Mouse (Mus musculus) frontal cortex, postnatal 14 days (tissue): ENCODE measurements at regions not wholly inside any gene's neighbourhood (a gene's known extent, or its start where the extent isn't known, plus 50 kb on each side); places are given as distances from the start of the nearest gene placed in this dataset.

Experiments used
- DNase-seq, 2 experiments: peaks; one replicate each; pipeline ENCODE4 v3.0.0; 2022; ENCODE audit warnings: low spot score in 2 of 2

DNA sequence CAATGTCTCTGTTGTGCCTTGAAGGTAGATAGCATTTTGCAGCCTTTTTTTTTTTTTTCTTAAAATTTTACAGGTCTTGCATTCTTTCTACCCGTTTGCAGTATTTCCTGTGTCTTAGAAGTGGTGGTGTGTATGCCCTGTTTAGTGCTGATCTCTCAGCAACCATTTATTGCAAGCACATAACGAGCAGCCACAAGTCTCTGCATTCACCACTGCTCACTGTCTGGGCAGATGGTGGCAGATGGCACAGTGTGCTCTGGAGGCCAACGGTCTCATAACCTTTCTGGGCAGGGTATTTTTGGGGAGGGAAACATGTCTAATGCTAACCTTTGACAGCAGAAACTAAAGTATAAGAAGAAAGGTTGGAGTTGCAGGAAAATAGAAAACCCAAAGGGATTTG lies 266.1 kb upstream of the Ptger4 start:
- no peak for DNase-seq

DNA sequence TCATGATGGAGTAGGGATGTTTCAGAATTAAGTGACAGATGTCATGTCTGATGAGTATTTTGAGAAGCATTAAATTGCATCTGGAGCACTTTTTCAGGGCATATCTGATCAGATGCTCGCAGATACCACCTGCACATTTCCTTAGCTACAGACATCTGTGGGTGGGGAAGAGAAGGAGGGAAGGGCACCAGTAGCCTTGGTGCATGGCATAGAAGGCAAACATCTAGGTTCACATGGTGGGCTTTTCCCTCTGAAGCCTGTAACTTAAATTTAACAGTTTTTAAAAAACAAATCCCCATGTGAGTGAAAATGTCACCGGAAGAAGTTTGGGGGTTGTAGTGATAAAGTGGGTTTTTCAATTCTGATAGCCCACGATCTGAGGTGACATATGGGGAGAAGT lies 267.1 kb upstream of the Ptger4 start:
- DNase-seq: no peak

DNA sequence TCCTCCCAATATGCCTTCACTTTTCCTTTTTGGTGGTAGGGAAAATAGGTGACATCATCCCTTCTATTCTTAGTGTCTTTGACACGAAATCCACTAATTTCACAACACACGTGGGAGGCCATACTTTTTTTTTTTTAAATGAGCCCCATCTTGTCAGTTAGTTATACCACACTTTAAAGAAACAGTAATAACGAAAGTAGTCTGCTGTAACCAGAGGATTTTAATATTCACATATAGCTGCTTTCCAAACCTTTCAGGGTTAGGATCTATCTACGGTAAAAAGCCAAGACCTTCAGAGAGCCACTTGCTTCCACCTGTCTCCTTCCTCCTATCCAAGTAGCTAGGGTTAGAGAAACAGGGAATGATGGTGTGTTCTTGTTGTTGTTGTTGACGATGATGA lies 268.6 kb upstream of the Ptger4 start:
- DNase-seq: no peak

DNA sequence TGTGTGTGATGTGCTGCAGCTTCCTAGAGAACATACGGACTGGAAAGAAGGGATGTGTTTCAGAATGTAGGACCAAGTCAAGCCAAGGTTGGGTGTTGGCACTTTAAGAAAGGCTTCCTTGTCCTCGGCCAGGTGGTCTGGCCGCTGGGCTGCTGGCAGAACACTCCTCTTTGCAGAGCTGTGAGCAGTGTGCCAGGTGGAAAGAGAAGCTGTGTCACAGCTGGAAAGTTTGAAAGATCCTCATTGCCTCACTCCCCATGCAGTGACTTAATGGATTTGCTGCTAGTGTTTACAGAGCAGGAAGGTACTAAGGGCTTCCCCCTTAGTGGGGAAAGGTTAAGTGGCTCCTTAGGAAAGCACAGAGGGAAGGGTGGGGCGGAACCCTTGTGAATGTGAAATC lies 269.2 kb upstream of the Ptger4 start:
- no peak for DNase-seq

DNA sequence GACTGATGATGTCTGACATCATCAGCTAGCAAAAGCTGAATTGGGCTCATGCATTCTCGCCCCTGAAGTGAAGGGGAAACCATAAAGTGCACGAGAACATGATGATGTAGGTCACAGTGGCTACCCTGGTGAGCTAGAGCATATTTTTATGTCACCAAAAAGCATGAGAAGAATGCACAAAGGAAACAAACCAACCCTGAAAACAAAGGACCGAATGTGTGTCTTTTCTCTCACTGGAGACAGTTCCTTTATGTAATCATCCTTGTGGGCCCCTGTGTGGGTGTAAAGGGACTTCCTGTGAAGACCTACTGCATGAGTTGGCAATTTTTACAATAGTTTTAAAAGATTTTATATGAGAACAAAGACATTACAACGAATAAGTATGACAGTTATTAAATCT lies 270.2 kb upstream of the Ptger4 start:
- no peak for DNase-seq

DNA sequence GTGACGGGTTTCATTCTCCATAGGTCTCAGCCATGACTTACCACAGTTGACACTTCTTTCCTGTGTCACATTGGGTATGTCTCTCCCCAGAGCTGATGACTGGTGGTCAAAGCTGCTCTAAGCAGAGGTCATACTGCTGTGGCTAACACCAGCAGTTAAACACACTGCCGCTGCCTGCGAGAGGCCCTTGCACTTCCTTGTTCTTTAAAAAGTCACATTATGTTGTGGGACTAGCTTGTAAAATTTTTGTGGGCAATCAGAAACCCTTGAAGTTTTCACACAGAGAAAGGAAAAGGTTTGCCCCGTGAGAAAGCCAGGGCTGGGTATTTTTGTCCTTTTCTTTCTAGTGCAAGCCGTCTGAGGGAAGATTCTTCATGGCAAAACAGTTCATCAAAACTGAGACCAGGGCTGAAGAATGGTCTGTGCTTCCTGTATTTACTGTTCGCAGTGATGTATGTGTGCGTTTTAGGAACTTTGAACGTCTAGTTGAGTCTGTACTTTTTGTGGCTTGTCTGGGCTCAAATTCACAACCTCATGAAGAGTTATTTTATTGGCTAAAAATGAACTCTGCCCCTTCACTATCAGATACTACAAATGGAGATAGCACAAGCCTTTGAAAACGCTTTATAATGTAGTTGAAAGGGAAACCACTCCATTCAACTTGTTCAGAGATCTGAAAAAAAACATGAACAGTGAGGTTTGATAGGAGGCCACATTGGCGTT lies 273.4 kb upstream of the Ptger4 start:
- DNase-seq: no peak

DNA sequence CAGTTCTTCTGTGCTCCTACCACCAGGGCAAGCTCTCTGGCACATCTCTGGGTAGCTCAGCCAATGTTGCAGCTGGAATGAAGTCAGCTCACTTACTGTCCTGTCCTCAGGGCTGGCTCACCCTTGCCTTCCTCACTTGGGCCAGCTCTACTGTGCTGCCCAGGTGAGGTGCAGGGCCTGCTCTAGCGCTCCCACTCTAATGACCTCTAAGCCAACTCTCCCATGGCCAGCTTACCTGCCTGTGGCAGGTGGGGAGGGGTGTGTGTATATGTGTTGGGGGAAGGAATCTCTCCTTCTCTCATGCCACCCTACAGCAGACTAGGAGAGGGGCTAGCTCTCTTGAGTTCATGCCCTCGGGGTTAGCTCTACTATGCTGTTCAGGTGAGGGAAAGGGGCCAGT lies 275.6 kb upstream of the Ptger4 start:
- DNase-seq: no peak

DNA sequence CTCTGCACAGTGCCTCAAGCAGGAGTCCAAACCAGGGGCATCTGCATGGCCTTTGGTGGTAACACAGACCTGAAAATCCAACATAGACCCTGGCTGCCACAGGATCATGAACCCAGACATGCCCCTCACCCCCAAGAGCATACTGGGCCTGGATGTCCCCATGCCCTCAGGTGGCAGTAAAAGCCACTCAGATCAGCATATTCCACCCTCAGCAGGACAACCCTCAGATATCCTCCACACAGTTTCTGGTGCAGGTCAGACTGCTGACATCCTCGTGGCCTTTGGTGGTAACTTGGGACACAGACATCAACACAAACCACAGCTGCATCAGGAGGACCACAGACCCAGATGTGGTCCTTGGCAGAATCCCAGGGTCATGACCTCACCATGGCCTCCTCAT lies 276.0 kb upstream of the Ptger4 start:
- no peak for DNase-seq

DNA sequence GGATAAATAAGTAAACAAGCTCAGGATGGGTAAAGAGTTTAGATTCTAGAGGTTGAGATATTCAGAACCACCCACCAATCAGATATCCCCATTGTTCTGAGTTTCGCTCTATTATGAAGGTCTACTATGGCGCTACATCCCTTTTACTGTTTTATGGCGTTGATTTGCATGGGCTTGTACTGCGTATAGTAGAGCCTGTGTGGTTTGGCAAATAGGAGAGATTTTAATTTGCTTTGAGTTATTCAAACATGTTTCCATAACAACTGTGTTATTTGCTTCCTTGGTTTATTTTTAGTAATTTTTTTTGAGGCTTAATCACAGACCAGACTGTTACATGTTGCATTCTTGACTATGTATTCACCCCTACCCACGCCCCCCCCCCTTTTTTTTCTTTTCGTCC lies 284.6 kb upstream of the Ptger4 start:
- DNase-seq: no peak

DNA sequence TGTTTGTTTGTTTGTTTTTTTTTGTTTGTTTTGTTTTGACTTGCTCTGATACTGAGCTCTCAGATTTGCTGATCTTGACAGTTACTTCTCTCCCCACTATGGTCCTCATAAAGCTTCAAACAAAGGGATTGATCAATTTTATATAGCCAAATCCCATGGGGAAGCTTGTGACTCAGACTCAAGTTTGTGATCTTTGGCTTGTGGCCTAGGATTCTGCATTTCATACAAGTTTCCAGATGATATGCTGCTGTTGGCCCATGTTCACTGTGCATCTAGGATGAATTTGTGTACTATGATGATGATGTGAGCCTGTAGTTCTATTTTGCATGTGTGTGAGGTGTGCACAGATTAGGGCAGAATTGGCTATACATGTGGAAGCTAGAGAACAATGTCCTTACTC lies 289.7 kb upstream of the Ptger4 start:
- no peak for DNase-seq

DNA sequence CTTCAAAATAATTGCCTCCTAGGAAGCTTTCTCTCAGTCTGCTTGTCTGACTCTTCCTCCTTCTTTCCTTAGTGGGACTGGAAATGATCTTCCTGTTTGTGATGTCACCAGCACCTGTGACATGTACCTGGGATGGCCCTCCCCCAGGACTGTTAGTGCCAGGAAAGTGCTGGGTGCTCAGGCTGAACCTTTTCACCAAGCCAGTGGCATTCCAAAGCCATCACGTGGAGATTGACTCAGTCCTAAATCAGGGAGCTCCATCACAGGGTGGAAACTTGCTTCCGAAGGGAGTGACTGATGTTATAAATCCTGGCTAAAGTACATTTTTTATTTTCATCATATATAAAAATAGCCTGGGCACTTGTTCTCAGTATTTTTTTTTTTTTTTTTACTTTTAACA lies 293.4 kb upstream of the Ptger4 start:
- no peak for DNase-seq

DNA sequence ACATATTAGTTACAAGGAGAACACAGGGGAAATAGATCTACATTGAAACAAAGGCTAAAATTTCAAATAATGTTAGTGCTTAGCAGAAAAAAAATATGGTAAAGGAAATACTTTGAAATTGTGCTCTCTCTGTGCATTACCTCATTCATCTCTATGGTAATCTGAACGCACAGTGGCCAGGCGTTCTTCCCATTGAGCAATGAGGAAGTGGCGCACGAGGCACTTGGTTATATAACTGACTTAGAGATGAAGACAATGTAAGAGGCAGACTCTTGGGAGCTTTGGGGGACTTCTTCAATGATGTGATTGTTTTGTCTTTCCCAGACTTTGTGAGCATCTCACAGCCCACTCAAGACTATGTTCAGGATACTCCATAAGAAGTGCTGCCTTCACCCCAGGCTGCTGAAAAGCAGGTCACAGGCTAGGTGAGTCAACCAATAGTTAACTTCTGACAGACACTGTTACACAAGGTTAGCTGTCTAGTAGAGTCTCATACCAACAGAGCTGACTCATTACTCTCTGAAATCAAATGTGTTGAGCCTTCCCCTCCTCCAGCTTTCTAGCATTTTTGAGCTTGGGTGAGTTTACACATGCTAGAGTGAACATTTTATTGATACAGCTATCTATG lies 295.4 kb upstream of the Ptger4 start:
- no peak for DNase-seq

DNA sequence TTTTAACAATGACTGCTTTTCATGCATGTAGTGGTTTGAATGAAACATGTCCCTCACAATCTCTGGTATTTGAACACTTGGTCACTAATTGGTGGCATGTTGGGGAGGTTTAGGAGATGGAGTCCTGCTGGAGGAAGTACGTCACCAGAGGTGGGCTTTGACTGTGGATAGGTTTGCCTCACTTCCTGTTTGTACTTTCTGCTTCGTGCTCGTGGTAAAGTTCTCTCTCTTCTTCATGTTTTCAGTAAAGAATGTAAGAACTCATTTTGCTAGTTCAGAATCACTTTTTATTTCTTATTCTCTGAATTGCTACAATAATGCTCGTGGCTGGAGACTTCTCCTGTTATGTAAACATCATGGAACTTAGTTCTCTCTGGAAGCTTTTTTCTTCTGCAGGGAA lies 310.5 kb upstream of the Ptger4 start:
- no peak for DNase-seq

DNA sequence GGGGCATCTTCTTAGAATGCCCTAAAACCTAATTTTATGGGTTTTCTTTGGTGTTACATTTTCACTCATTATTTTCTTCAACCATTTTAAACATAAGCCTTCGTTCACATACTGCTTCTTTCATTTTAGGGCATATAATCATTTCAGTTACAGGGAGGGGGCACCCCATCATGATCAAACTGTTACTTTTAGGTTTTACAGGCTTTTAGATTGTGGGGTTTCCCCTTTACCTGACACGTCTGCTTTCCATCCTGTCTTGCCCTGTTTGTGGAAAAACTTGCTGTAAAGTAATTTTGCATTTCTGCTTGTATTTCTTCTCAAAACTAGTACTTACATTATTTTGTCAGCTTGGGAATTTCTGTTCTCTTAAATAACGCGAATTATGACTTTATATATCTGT lies 310.9 kb upstream of the Ptger4 start:
- no peak for DNase-seq

DNA sequence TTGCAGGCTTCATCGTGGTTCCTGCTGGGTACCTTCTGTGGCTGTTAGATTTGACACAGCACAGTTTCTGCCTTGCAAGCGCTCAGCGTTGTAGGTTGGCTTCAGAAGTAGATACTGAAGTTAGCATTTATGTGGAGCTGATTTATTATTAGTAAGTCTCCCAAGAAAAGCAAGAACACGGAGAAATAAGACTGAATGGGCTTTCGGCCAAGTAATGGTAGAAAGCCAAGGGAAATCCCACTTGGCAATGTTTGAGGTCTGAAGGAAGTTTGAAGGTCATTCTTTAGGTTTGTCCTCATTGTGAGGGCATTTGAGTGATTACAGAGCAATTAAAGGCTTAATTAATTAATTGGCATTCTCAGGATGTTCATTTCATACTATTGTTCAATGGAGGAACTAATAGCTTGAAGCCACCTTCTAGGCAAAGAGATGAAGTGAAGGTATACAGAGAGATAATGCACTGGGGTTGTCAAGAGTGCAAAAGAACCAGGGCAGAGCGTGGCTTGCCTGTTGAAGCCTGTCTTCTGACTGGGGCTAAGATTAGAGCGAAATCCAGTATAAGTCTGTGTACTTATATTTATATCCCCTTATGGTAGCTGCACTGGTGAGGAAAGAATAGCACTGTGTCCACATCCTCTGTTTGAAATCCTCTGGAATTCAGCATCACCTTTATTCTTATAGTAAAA lies 311.5 kb upstream of the Ptger4 start:
- DNase-seq: no peak

DNA sequence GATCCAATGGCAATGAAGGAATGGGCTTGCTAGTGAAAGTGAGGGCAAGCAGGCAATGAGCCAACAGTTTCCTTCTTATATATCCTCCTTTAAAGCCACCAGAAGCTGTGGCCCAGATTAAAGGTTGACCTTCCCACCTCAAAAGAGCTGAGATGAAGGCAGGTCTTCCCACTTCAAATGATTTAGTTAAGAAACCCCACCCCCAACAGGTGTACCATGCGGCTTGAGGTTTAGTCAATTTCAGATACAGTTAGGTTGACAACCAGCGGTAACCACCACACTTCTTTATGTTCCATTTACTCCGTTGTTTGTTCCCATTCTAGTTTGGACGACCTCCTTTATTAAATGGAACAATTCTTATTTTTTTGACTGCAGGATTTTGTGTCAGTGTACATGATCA lies 317.8 kb upstream of the Ptger4 start:
- DNase-seq: no peak

DNA sequence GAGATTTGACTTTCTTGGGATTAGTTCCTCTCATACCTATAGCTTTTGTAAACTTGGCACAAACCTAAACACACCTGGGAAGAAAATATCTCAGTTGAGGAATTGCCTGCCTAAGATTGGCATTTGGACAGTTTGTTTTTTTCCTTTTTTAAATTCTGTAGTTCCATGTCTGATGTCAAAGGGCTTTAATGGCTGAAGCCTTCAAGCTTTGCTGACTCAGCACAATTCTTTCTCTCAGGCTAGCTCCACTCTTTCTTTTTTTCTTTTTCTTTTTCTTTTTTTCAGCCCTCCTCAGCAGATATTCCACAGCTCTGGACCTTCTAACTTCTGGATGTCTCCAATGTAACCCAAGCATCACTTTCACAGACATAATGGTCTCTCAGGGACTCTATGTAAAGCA lies 330.4 kb upstream of the Ptger4 start:
- DNase-seq: no peak

DNA sequence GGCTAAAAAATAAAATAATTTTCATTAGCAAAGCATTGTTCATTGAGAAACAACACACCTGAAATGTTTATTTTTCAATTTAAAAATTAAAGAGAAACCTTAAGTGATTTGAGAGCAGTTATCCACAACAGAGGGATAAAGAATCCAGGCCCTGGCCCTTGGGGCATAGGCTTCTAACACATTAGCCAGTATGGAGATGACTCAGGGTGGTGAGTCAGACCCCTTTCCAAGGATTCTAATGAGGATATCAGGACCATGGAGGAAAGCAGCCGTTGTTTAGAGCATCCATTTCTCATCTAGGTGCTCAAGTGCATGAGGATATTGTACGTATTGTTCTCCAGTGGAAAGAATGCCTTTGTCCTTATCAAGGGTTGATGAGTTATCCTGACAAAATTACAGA lies 335.6 kb upstream of the Ptger4 start:
- DNase-seq: no peak

DNA sequence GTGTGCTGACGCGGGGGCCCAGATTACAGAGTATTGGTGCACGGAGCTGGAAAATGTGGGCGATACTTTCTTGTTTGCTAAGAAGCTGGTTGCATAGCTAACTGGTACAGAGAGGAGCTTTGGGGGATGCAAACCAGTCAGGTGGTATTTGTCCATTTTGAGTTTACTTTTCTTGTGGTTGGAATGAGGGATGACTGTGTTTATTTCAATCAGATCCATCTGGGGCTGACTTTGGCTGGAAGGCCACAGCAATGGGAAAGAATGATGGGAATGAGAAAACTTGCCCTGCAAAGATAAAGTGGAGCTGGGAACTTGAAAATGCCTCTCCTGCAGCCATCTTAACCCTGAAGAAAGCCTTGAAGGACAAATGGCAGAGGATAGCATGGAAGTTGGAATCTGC lies 336.4 kb upstream of the Ptger4 start:
- DNase-seq: no peak

DNA sequence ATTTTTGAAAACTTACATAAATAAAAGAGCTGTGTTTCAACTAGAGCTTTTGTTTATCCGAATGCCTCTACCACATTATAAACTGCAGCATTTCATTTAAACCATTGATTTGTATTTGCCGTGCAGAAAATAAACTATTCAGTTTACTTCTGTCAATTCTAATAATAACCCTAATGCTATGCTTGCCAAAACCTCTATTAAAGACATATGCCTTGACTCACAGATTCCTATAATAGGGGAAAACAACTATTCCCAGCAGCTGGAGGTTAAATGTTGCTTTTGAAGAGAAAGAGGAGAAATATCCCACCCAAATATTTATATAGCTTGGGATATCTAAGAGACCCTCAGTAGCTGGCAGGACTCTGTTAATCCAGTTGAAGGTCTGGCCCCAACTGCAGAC lies 340.4 kb upstream of the Ptger4 start:
- DNase-seq: no peak

DNA sequence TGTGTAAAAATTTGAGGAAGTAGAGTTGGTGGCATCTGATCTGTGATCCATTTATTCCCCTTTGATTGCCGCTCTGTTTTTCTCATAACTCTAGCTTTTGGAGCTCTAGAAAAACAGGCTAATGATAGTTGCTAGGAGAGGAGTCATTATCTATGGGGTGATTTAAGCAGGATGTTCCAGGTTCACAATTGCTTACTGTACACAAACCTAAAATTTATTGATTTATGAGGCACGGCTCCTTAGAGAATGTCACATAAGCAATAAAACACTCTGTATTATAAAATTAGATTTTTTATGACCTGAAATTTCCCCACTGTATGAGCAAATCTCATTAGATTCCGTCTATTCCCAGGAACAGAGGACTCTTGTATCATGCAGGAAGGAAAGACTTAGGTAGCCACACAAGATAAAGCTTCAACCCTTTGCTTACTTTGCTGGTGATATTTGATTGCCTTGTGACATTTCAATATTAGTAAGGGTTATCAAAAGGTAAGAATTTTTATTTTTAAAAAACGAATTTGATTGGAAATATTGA lies 360.8 kb upstream of the Ptger4 start:
- DNase-seq: no peak

DNA sequence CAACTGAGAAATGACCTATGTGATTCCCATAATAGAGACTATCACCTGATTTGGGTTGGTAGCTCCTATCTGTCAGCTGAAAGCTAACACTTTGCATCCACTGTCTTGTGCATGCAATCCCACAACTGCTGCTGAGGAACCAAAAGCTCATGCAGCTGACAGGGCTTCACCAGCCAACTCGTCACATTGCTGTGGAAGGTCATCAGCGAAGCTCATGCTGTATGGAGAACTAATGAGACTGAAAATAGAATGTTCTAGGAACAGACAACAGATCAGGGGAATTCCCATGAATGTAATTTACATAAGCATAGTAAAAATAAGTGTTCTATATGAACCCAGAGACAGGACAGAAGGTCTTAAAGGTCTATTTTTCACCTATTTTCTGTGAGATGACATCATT lies 363.5 kb upstream of the Ptger4 start:
- no peak for DNase-seq

DNA sequence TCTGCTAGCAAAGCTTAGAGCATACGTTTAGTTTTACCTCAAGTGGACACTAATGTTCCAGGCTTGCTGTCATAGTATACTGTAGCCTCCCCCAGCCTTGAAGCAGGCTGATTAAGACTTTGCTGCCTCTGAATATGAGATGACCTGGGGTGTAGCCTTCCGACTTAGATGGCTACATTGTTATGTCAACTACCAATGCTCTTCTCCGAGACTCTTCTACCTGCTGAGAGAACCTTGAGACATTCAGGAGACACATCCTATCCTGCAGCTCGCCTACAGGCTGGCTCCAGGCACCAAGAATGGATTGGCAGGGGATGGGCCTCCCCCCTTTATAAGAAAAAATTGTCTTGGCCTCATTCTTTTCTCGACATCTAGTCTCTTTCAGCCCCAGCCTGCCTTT lies 379.0 kb upstream of the Ptger4 start:
- no peak for DNase-seq
